Mouse (Mus musculus) liver, embryonic 16.5 days (tissue): Measurements from ENCODE around the gene Arhgap1. TPM values are rescaled to one million over a fixed set of nuclear protein-coding genes. Genes with fewer than 3 reads are reported as not detected.

Experiments
- ATAC-seq: fragments of 200-750 bp; cut with Nextera tagmentation; 2 replicates; pipeline ENCODE4 v1.8.0; 2017; ENCODE audit warnings: low read depth, mild to moderate bottlenecking, moderate number of reproducible peaks, moderate library complexity
- H3K27ac ChIP-seq: fragments of 300-500 bp; sonication (generic); 2 replicates; pipeline ENCODE4 v1.5.1; 2014; ENCODE audit warnings: mild to moderate bottlenecking, low read length
- H3K27me3 ChIP-seq: fragments of 300-500 bp; sonication (generic); 2 replicates; pipeline ENCODE4 v1.6.1; 2014; ENCODE audit warnings: low read depth, low read length, mixed read lengths; ENCODE audit not compliant: control insufficient read depth, insufficient read depth
- H3K36me3 ChIP-seq: fragments of 300-500 bp; sonication (generic); 2 replicates; pipeline ENCODE4 v1.6.1; 2014; ENCODE audit warnings: mild to moderate bottlenecking; ENCODE audit not compliant: control insufficient read depth, insufficient read depth
- H3K4me1 ChIP-seq: fragments of 300-500 bp; sonication (generic); 2 replicates; pipeline ENCODE4 v1.6.1; 2014; ENCODE audit warnings: low read depth, low read length, mixed read lengths; ENCODE audit not compliant: control insufficient read depth
- H3K4me2 ChIP-seq: fragments of 300-500 bp; sonication (generic); 2 replicates; pipeline ENCODE4 v1.6.1; 2014; ENCODE audit warnings: low read depth, low read length, mixed read lengths
- H3K4me3 ChIP-seq: fragments of 300-500 bp; sonication (generic); 2 replicates; pipeline ENCODE4 v1.5.1; 2014; ENCODE audit warnings: low read depth, mild to moderate bottlenecking, low read length
- H3K9ac ChIP-seq: fragments of 300-500 bp; sonication (generic); 2 replicates; pipeline ENCODE4 v1.6.1; 2014; ENCODE audit warnings: low read depth, low read length
- H3K9me3 ChIP-seq: fragments of 300-500 bp; sonication (generic); replicated peaks from 2 replicates; pipeline ENCODE4 v1.6.1; 2016; ENCODE audit warnings: low read length; ENCODE audit not compliant: control insufficient read depth
- WGBS: fragments of 180-500 bp; shearing (Covaris S2); extraction: QIAGEN DNeasy Blood & Tissue Kit; methylation state at CpG from one replicate; pipeline ENCODE4 v1.1.7; 2014; ENCODE audit not compliant: insufficient replicate concordance; 5-methylcytosine and 5-hydroxymethylcytosine counted together
- polyA plus RNA-seq: library from polyadenylated mRNA; unstranded; fragments of >200 nt; fragmentation: Nextera tagmentation; extraction: Ambion mirVana; gene quantifications from 2 replicates; pipeline ENCODE4 v1.2.1, GENCODE M21; 2015

Gene Arhgap1
- polyA plus RNA-seq, 1 experiment from 2014 or later = 42.1 TPM

- Histone ChIP-seq H3K4me3 (no peak overlapping the region), H3K9me3 (no peaks in the 10 kb centered on the region), H3K4me2 (peak overlapping the region; percentile 30; the same call in 1 of the 2 replicates), H3K27me3 (no peaks in the 10 kb centered on the region), H3K36me3 (peaks cover 34% of the 10 kb centered on the region), H3K4me1 (peaks cover 29% of the 10 kb centered on the region), H3K9ac (no peak overlapping the region), H3K27ac (peak overlapping the region; percentile 10; the same call in 1 of the 2 replicates)
- 48% methylated on average over 2 of the region's 2 CpGs for WGBS
- ATAC-seq = peak; percentile 81
Measured at GRCm38 (mm10) chr2:91642825-91643415, 6.7 kb upstream of the Arhgap1 start.

DNA sequence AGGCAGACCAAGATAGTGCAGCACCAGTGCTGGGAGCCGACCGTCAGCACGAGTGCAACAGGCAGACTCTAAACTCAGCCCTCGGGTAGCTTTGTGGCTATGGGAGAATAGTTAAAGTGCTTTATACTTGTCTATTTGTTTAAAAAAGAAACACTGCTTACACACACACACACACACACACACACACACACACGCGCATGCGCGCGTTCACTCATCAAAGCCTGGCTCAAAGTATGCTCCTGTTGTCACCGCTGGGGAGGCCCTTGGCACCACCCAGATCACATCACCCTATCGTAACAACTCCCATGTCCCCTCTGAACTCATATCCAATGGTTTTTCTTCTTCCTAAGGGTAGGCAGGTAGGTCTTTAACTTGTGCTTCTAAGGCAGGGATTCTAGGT lies 5.6 kb upstream of the Arhgap1 start:
- Histone ChIP-seq H3K9ac (no peak overlapping the region), H3K4me1 (peaks cover 38% of the 10 kb centered on the region), H3K4me3 (no peak overlapping the region), H3K36me3 (peaks cover 34% of the 10 kb centered on the region), H3K9me3 (no peaks in the 10 kb centered on the region), H3K27me3 (no peaks in the 10 kb centered on the region), H3K4me2 (no peak overlapping the region), H3K27ac (peak overlapping the region; percentile 26; the same call in 1 of the 2 replicates)
- ATAC-seq = no peak
- WGBS = 87% methylated on average over 11 of the region's 11 CpGs

- Histone ChIP-seq H3K36me3 (peaks cover 34% of the 10 kb centered on the region), H3K4me3 (no peak overlapping the region), H3K27me3 (no peaks in the 10 kb centered on the region), H3K9me3 (no peaks in the 10 kb centered on the region), H3K4me1 (peaks cover 39% of the 10 kb centered on the region), H3K4me2 (no peak overlapping the region), H3K27ac (no peak overlapping the region), H3K9ac (no peak overlapping the region)
- no peak for ATAC-seq
- 92% methylated on average over 15 of the region's 15 CpGs for WGBS
Measured at GRCm38 (mm10) chr2:91645354-91645753, 4.3 kb upstream of the Arhgap1 start.

- 81% methylated on average over 11 of the region's 11 CpGs for WGBS
- no peaks in the 10 kb centered on the region for H3K27me3 ChIP-seq
- no peaks in the 10 kb centered on the region for H3K9me3 ChIP-seq
- no peak for ATAC-seq
- H3K4me2 ChIP-seq = no peak overlapping the region
- no peak overlapping the region for H3K27ac ChIP-seq
- H3K9ac ChIP-seq = no peak overlapping the region
- peaks cover 34% of the 10 kb centered on the region for H3K36me3 ChIP-seq
- peaks cover 39% of the 10 kb centered on the region for H3K4me1 ChIP-seq
- no peak overlapping the region for H3K4me3 ChIP-seq
Measured at GRCm38 (mm10) chr2:91645811-91646210, 3.8 kb upstream of the Arhgap1 start.

- ATAC-seq = no peak
- H3K27ac ChIP-seq = 0 out of 2 replicates have a peak overlapping the region, but pooled peaks have one; percentile 4
- peaks cover 44% of the 10 kb centered on the region for H3K4me1 ChIP-seq
- no peaks in the 10 kb centered on the region for H3K9me3 ChIP-seq
- no peaks in the 10 kb centered on the region for H3K27me3 ChIP-seq
- no peak overlapping the region for H3K4me3 ChIP-seq
- H3K36me3 ChIP-seq = peaks cover 34% of the 10 kb centered on the region
- H3K9ac ChIP-seq = no peak overlapping the region
- WGBS = 28% methylated on average over 1 of the region's 1 CpGs
- no peak overlapping the region for H3K4me2 ChIP-seq
Measured at GRCm38 (mm10) chr2:91646733-91647132, 2.9 kb upstream of the Arhgap1 start.

DNA sequence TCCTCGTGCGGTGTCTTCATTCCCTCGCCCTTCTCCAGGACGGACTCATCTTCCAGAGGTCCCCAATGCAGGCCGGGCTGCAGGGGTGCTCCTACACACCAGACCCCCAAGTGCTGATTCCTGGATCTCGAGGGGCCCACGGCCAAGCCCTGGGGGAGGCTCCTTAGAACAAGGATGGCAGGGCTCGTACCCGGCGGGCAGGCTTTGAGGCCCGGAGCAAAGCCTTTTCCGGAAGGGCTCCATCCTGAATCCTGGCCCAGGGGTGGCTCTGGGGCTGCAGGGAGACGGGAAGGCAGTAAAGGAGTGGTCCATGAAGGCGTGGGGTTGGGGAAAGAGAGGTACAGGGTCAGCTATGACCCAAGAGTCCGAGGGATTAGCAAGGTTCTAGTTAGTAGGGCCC lies 508 bp upstream of the Arhgap1 start:
- peak overlapping the region; percentile 84 for H3K9ac ChIP-seq
- H3K27me3 ChIP-seq = no peaks in the 10 kb centered on the region
- H3K27ac ChIP-seq = peak overlapping the region; percentile 94
- no peaks in the 10 kb centered on the region for H3K9me3 ChIP-seq
- H3K4me2 ChIP-seq = peak overlapping the region; percentile 92
- peak overlapping the region; percentile 88 for H3K4me3 ChIP-seq
- WGBS = 2% methylated on average over 15 of the region's 15 CpGs
- H3K36me3 ChIP-seq = peaks cover 31% of the 10 kb centered on the region
- no peak for ATAC-seq
- peaks cover 30% of the 10 kb centered on the region for H3K4me1 ChIP-seq

GRCm38 (mm10) chr2:91650360-91650995 lies 818 bp downstream of the Arhgap1 start:
- Histone ChIP-seq H3K9me3 (no peaks in the 10 kb centered on the region), H3K9ac (peak overlapping the region; percentile 79), H3K27ac (peak overlapping the region; percentile 94), H3K36me3 (peaks cover 30% of the 10 kb centered on the region), H3K27me3 (no peaks in the 10 kb centered on the region), H3K4me2 (peak overlapping the region; percentile 92), H3K4me3 (peak overlapping the region; percentile 88), H3K4me1 (peaks cover 26% of the 10 kb centered on the region)
- ATAC-seq = peak; percentile 38
- WGBS = 5% methylated on average over 16 of the region's 16 CpGs

GRCm38 (mm10) chr2:91651458-91652258 lies 2.0 kb downstream of the Arhgap1 start:
- H3K27me3 ChIP-seq = no peaks in the 10 kb centered on the region
- no peak overlapping the region for H3K4me3 ChIP-seq
- peaks cover 26% of the 10 kb centered on the region for H3K36me3 ChIP-seq
- H3K9me3 ChIP-seq = no peaks in the 10 kb centered on the region
- H3K27ac ChIP-seq = no peak overlapping the region
- WGBS = 72% methylated on average over 14 of the region's 14 CpGs
- H3K4me2 ChIP-seq = peak overlapping the region; percentile 92
- H3K4me1 ChIP-seq = peaks cover 26% of the 10 kb centered on the region
- H3K9ac ChIP-seq = no peak overlapping the region; the same call in 1 of the 2 replicates
- ATAC-seq = no peak
